Mouse (Mus musculus) C2C12 (cell line): ENCODE results near the gene Siglece.

Experiments used
- CEBPB ChIP-seq: IDR thresholded peaks from one replicate; pipeline ENCODE4 v1.6.1; 2011; ENCODE audit warnings: low read depth, mild to moderate bottlenecking, control low read depth, moderate library complexity
- CTCF ChIP-seq: IDR thresholded peaks from one replicate; pipeline ENCODE4 v1.5.1; 2011; ENCODE audit not compliant: control insufficient read depth, insufficient read depth, insufficient read length
- MAX ChIP-seq: IDR thresholded peaks from one replicate; pipeline ENCODE4 v1.6.1; 2011; ENCODE audit warnings: mild to moderate bottlenecking, control low read depth
- MYOD1 ChIP-seq: IDR thresholded peaks from one replicate; pipeline ENCODE4 v1.6.1; 2011; ENCODE audit warnings: low read depth; ENCODE audit not compliant: control insufficient read depth, insufficient read length
- MYOG ChIP-seq: IDR thresholded peaks from one replicate; pipeline ENCODE4 v1.6.1; 2011; ENCODE audit not compliant: control insufficient read depth, insufficient read length; ENCODE audit errors: extremely low read depth
- USF1 ChIP-seq: IDR thresholded peaks from one replicate; pipeline ENCODE4 v1.6.1; 2011; ENCODE audit warnings: low read depth, mild to moderate bottlenecking, control low read depth, moderate library complexity

DNA sequence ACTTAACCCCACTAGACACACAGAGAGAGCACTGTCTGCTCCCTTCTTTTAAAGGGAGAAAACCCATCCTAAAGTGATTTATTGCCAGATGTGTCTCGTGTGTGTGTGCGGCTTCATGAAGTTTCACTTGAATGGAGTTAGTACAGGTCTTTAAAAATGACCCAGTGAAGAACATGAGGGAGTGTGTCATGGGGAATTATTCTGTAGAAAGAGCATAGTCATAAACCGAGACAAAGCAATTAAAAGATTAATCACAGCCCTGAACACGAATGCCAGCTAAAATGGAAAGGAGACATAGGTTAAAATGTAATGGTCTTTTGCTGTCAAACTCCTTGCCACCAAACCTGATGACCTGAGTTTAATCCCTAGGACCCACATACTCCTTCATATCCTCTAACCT lies 26.0 kb downstream of the Siglece start:
- TF ChIP-seq CTCF (no peak), USF1 (no peak), CEBPB (no peak), MYOG (no peak), MYOD1 (no peak), MAX (no peak)
